Mouse (Mus musculus) liver, embryonic 18 days (tissue): Measurements from ENCODE around the gene D17Wsu92e. TPM values are rescaled to one million over a fixed set of nuclear protein-coding genes. Genes with fewer than 3 reads are reported as not detected.

Experiments used
- polyA plus RNA-seq: library from polyadenylated mRNA; depleted of rRNA; stranded (reverse); fragments of >200 nt; gene quantifications from 2 replicates; pipeline ENCODE4 v1.2.3, GENCODE M21; 2012; rRNA removed

D17Wsu92e gene
- polyA plus RNA-seq: 27.7 and 29.9 TPM in 2 replicates

GRCm38 (mm10) chr17:27820568-27821406 is at the start of gene D17Wsu92e:
D17Wsu92e (minus strand) TSS chr17:27820648.

GRCm38 (mm10) chr17:27856265-27856797 is 35.9 kb upstream of the D17Wsu92e start, which contains the start of gene Uhrf1bp1:
Uhrf1bp1 (plus strand) TSS chr17:27856441.

DNA sequence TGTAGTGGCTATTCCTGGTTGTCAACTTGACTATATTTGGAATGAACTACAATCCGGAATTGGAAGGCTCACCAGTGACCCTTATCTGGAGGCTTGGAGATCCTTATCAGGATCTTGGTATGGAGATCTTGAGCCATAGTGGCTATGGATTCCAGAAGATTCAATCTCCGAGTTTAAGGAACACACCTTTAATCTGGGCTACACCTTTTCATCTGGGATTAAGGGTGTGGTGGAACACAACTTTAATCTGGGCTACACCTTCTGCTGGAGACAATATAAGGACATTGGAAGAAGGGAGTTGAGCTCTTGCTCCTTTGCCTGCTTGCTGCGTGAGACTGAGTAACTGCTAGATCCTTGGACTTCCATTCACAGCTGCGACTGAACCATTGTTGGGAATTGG is 17.4 kb upstream of the D17Wsu92e start, which contains the start of gene Snrpc:
Gene Snrpc (plus strand): TSS at position 301 of the 400 bp plus-strand sequence.

DNA sequence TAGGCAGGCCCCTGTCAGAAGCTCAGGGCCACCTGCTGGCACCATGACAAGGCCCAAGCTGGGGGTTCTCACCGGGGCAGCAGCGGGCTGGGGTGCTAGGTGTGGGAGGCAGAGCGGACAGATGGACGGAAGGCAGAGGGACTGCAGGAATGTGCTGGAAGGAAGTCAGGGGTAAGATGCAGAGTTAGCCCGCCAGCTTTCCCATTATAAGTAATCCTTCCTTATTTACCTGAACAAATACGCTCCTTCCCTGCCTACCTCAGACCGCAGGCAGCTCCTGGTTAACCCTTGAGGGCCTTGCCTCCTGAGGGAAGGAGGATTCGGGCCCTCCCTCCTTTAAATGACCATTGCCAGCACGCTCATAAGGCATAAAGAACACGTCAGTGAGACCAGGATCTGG is 91.7 kb downstream of the D17Wsu92e start, which contains the start of gene Spdef:
Gene Spdef (minus strand): TSS at position 186 of the 400 bp plus-strand sequence.

Other genes with a start within 250 kb of the D17Wsu92e start
- gene Nudt3, start 197.2 kb downstream of the D17Wsu92e start, polyA plus RNA-seq: 18.4 and 21.8 TPM in 2 replicates
- not detected in 2 replicates for gene RPS10-NUDT3, start 185.4 kb downstream of the D17Wsu92e start, polyA plus RNA-seq
- 1,025 and 1,543 TPM in 2 replicates for gene Rps10, start 184.0 kb downstream of the D17Wsu92e start, polyA plus RNA-seq
- 0.12 and 0.13 TPM in 2 replicates for gene Pacsin1, start 165.1 kb downstream of the D17Wsu92e start, polyA plus RNA-seq
- 0.04 and 0.05 TPM in 2 replicates for gene Spdef, start 91.7 kb downstream of the D17Wsu92e start, polyA plus RNA-seq
- gene Snrpc, start 17.5 kb upstream of the D17Wsu92e start, polyA plus RNA-seq: 59.6 and 73.4 TPM in 2 replicates
- 4.3 and 5.4 TPM in 2 replicates for gene Uhrf1bp1, start 35.8 kb upstream of the D17Wsu92e start, polyA plus RNA-seq
- 7.5 and 9.6 TPM in 2 replicates for gene Anks1, start 88.7 kb upstream of the D17Wsu92e start, polyA plus RNA-seq
- 12.1 and 13.3 TPM in 2 replicates for gene Taf11, start 89.2 kb upstream of the D17Wsu92e start, polyA plus RNA-seq